Mouse (Mus musculus): ENCODE data around the gene Sgpl1. TPM values are rescaled to one million over a fixed set of nuclear protein-coding genes. Genes with fewer than 3 reads are reported as not detected.
"Not testable (repeated sequence)": the region's sequence is repeated elsewhere in the genome, so short reads cannot be mapped to it uniquely, and the experiment has no call there.

Sgpl1 gene
- polyA plus RNA-seq, 1 experiment from 2014 or later = 95.2 TPM

DNA sequence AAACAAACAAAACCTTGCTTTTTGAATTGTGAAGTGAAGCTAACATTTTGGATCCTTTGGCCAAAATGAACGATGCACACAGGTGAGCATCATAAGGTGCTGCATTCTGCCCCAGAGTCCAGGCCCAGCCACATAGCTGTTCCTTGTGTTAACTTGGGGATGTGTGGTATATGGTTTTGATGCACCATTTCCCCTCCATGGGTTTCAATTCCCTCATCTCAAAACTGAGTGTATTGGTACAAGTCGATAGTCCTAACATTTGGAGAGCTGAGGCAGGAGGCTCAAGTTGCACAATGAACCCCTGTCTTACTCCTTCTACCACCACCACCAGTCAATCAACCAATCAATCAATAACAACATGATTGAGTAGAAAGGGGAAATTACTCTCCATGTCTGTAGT lies 8.9 kb upstream of the Sgpl1 start:
- DNase-seq (ENCODE audit: low spot score) = no peak

DNA sequence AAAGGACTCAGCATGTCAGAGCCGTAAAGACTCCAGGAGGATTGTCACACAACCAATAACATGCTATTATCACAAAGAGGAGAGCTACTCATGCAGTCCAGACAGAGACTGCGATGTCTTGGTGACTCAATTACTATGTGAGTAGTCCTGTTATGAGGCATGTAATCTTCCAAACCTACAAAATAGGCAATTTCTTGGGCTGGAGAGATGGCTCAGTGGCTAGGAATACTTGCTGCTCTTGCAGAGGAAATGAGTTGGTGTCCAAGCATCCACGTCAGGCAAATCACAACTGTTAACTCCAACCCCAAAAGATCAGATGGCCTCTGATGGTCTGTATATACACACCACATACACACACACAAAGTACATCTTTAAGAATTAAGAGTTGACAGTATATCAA lies 8.1 kb upstream of the Sgpl1 start:
- DNase-seq (ENCODE audit: low spot score) = no peak

DNA sequence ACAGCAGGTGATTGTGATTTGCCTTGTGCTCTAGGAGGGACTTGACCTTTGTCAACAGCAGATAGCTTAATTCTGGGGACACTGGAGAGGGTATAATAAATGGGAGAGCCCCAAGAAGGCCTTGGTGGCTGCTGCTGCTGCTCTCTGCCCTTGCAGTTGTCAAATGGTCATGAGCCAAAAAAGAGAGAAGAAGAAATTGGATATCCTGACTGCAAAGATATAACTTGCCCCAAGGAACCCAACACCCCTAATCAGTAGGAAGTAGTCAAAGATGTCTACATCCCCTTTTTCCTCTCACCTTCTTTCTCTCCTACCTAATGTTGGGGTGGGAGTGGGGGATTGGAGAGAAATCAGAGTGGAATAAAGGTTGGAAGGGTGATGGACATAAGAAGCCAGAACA lies 4.6 kb upstream of the Sgpl1 start:
- DNase-seq (ENCODE audit: low spot score) = no peak

DNA sequence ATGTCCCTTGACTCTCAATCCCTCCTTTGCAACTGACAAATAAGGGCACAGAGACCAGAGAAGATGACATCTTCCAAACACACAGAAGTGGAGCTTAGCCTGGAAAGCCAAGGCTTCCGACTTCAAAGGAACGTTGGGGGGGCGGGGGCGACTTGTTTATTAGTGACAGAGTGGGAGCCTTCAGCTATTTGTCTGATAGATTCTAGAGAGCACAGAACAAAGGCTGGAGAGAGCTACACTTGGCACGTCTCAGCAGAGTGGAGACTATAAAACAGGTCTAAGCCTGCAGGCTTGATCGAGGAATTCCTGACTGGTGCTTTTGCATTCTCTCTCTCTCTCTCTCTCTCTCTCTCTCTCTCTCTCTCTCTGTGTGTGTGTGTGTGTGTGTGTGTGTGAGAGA lies 3.1 kb upstream of the Sgpl1 start:
- no peak for DNase-seq (ENCODE audit: low spot score)

DNA sequence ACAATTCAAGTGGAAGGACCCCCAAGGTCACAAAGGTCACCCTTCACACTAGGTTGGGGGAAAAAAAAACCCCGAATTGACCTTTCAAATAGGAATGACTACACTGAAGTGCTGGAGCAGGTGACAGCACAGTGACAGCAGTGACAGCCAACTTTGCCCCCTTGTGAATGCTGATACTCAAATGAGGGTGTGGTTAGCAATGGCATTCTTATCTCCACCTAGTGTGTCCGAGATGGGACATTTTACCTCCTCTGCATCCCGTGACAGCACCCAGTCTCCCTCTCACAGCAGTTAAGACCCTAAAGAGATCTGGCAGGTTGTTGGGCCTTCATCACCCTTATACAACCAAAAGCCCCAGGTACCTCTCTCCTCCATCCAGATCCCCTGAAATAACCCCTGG lies 2.0 kb upstream of the Sgpl1 start:
- no peak for DNase-seq (ENCODE audit: low spot score)

DNA sequence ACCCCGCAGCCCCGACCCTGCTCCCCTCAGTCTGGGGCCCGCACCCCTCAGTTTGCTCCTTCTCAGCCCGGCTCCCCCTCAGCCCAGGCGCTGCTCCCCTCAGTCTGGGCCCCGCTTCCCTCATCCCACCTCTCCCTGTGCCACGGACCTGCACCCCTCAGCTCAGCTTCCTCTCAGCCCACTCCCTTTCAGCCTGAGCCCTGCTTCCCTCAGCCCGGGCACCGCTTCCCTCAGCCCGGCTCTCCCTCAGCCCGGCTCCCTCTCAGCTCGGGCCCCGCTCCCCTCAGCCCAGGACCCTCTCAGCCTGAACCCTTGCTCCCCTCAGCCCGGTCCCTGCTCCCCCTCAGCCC lies 721 bp downstream of the Sgpl1 start:
- DNase-seq (ENCODE audit: low spot score) = peak; percentile 9

DNA sequence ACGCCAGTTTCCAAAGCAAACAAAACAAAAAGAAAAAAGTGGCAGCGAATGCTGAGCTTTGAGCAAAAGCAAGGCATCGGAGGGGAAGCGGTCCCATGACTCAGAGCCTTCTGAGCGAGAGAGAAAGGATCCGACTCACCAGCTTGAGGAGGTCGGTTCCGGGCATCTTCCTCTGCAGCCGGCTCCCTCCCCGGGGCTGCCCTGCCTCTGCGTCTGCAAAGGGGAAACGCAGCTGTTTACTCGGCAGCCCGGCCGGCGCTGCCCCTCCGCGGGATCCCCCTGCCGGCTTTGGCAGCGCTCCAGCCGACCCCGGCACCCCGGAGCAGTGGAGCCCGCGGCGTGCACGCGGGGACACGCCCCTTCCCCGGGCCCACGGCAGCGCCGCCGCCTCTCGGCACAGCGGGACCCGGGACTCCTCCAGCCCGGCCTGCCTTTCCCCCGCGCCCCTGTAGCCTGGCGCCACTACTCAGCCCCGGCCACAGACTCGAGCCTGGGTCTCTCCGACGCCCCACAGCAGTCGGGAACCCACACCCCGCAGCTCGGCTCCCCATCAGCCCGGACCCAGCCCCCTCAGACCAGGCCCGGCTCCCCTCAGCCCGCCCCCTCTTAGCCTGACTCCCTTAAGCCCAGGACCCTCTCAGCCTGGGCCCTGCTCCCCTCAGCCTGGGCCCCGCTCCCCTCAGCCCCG lies 1.2 kb downstream of the Sgpl1 start:
- DNase-seq (ENCODE audit: low spot score) = peak; percentile 62

DNA sequence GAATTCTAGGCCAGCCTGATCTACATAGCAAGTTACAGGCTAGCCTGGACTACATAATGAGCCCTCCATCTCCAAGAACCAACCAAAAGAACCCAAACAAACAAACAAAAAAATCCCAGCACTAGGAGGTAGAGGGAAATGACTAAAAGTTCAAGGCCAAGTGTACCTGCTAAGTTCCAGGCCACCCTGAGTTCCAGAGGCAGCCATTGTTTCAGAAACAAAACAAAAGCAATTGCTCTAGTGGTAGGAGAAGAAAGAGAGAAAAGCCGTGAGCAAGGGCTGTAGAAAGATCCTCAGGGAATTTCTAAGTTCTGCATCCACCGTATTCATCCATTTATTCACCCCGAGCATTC lies 1.8 kb downstream of the Sgpl1 start:
- no peak for DNase-seq (ENCODE audit: low spot score)

DNA sequence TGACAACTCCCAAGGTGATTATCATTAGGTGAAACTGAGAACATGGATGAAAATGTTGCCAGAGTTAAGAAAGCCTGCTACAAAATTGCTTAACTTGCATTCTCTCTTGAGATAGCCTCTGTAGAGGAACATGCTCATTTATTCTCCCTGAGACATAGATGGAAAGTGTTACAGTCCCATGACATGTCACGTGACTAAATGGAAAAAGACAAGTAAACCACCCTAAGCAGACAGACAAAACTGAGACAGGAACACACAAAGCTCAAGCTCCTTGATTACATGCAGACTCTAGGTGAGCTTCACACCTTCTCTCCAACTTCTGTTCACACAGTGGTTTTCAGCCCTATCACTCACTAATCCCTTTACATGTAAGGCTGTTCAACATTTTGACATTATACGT lies 4.2 kb downstream of the Sgpl1 start:
- DNase-seq (ENCODE audit: low spot score) = no peak

DNA sequence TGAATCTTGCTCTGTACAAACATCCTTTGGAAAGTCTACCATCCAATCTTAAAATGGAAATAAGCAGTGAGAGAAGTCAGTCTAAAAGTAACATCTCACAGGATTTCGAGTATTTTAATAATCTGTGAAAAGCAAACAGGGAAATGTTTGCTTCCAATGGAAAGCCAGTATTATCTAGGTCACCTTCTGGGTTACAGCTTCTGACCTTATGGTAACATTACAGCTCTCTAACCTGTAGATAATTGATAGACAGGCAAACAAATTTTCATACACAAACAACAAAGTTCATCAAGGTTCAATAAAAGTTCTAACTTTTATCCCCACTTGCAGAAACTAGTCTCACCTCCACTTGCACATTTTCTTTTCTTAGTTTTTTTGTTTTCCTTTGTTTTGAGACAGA lies 9.9 kb downstream of the Sgpl1 start:
- DNase-seq (ENCODE audit: low spot score) = no peak

DNA sequence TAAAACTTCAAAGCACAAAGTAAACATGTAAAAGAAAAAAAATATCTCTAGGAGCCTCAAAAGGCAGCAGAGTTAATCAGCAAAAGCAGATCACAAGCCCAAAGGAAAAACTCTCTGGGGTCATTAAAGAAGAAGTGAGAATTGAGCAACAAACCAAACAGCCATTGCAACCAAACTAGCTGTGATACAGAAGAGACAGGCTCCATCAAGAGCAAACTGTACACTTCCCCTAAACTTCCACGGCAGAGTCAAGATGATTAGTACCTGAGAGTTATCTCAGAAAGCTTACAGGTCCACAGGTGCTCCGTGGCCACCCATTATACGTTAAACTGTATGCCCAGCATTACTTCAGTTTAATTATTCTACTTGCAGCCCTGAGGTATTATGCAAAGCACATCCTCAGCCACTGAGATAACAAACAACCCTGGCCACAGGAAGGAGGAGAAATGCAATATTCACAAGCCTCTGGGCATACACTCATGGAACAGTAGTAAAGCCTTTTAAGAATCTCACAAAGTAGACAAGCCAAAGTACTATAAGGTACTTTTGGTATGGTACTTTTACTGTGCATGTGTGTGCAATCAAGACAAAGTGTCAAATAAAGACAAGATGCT lies 12.2 kb downstream of the Sgpl1 start:
- no peak for DNase-seq (ENCODE audit: low spot score)

DNA sequence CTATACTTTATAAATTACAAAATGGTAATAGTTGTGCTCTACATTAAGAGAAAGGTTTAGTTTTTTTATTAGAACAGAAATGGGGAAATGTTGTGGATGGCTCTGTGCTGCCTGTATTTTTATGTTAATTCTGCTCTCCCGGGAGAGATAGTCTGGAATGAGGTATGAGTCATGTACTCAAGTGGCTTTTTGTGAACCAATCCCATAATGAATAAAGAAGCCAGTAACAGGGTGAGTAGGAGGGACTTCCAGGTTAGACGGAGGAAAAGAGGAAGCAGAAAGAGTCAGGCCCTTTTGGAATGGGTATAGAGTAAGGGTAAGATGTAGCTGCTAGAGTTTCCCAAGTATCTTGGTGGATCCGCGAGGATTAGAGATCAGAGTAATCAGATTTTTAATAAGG lies 13.5 kb downstream of the Sgpl1 start:
- DNase-seq (ENCODE audit: low spot score) = no peak

DNA sequence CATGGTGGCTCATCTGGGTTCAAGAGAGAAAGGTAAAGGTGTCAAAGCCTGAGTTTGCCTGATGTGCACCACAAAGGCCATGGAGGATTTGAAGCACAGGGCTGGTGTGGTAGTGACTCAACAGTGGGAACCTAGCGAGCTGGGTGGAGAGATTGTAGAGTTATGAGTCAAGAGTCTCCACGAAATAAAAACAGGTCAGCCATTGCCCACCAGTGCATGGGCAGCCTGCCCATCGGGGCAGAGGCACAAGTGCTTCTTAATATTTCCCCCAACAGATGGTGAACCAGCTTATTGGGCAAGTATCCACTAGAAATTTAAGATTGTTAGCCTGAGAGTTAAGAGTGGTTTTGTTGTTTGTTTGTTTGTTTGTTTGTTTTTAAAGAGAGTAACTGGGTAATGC lies 16.5 kb downstream of the Sgpl1 start:
- DNase-seq (ENCODE audit: low spot score) = no peak

DNA sequence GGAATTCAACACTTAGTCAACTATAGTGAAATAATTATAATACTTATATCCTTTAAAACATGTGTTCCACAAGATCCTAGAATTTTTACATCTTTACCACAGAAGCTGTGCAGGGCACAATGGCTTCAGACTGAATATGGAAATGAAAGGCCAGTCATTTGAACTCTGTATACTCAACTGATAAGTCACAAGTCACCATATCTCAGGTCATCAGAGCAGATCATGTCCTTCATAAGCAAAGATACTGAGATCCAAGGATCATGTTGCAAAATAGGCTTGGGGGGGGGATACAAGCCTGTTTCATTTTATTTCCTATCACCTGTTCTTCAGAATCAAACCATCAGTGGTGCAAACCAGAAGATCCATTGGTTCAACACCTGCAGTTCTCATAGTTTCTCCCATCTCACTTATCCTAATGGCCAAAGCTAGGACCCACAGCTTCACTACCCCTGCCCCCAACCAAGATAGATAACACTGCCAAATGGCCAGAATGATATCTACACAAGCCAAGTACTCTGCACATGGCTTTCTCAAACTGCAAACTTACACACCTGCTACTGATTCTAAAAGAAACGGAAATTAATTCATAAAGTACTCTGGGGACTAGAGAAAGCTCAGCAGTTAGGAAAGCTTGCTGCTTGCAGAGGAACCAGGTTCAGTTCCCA lies 18.7 kb downstream of the Sgpl1 start:
- no peak for DNase-seq (ENCODE audit: low spot score)

DNA sequence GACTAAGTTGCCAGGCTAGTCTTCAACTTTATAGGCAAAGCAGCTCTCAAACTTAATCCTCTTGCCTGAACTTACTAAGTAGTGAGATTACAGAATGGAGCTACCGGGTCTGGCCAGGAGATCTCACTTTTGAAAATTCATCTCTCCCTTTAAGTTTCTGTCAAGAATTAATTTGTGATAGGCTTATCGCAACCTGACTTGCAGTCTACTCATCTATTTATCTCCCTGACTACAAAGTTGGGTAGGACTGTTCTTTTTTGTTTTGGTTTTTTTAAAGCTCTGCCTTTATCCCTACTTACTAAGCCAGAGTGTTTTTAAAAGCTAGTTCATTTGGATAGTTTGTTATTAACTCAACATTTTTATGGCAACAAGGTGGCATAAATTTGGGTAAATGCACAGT lies 23.0 kb downstream of the Sgpl1 start:
- no peak for DNase-seq (ENCODE audit: low spot score)

DNA sequence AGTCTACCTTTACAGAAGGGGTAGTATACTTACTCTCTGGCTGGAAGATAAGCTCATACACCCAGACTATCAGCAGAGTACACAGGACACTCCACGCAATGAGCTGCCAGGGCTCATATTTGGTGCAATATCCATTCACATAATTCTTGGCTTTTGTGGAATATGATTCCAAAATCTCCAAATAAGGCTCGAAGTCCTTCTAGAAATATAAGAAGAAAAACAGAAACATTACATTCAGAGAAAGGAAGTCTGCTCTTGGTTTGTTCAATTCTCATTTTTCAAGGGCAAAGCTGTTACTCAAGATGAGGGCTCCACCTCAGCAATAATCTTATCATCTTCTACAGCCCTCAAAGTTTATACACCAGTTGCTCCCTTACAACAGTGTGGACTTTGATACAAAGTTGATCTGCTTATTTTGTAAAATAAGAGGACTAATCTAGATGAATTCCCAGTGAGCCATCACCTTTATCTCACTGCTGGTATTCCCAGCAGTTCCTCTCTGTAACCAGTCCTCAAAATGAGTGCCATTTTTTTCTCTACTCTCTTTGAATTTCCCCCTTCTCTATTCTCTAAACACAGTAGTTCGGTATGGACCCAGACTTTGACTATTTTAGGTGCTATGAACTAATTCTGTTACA lies 24.1 kb downstream of the Sgpl1 start:
- no peak for DNase-seq (ENCODE audit: low spot score)

DNA sequence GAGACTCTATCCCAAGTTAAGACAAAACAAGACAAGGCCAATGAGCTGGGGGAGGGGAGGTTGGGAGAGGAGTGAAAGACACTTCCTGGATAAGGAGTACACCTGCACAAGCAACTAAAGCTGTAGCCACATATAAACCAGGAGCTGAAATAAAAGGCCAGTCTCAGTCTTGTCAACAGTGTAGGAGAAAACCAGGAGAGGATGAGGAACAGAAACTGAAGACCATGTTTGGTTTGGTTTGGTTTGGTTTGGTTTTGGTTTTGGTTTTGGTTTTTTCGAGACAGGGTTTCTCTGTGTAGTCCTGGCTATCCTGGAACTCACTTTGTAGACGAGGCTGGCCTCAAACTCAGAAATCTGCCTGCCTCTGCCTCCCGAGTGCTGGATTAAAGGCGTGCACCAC lies 25.8 kb downstream of the Sgpl1 start:
- DNase-seq (ENCODE audit: low spot score) = not testable (repeated sequence)

DNA sequence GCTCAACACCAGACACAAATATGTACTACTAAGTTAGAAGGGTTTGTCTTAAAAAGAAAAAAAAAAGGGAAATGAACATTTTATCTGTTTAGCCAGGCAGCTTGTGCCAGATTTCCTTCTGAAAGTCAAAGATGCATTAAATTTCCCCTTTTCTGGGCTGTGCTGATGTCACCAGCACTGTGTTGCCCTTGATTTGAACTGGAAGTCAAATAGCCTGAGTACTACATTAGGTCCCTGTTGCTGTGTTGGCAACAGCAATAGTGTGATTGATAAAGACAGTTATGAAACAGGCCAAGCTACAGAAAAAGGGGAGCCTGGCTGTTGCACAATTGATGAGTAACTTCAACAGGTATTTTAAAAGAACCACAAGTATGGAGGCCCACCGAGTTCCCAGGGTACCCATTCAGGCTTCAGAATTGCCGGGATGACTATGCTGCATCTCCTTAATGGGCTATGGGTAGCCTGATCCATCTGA lies 33.2 kb downstream of the Sgpl1 start:
- no peak for DNase-seq (ENCODE audit: low spot score)

DNA sequence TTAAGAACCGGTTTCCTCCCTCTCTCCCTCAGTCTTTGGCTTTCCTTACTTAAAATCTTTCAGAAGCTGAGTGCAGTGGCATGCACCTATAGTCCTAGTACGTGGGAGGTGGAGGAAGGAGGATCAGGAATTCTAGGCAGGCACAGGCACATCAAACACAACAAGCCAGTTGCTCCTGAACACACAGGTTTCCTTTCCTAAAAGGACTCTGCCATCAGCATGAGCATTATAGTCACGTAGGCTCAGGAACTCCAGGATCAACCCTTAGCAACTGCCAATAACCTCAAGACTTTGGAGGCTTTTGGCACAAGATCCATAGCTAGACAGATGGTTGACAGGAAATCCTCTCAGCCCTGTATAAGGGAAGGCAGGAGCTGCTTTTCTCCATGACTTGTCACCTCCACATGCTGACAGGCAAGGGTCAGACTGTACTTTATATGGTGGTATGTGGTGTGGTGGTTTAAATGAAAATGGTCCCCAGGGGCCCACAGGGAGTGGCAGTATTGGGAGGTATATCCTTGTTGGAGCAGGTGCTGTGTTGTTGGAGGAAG lies 43.9 kb downstream of the Sgpl1 start:
- DNase-seq (ENCODE audit: low spot score) = no peak

DNA sequence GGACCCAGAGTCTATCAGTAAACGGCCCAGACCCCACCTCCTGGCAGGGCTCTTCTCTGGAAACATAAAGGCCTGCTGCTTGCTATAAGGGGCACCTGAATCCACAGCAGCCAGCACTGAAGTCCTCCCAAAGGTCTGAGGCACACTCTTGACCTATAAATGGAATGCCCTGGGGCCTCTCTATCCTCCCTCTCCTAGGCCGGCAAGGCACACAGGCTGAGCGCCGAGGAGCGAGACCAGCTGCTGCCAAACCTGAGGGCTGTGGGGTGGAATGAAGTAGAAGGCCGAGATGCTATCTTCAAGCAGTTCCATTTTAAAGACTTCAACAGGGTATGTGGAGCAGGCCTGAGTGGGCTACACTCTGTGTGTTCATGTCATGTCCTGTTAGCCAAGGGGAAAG lies 55.6 kb downstream of the Sgpl1 start:
- no peak for DNase-seq (ENCODE audit: low spot score)

DNA sequence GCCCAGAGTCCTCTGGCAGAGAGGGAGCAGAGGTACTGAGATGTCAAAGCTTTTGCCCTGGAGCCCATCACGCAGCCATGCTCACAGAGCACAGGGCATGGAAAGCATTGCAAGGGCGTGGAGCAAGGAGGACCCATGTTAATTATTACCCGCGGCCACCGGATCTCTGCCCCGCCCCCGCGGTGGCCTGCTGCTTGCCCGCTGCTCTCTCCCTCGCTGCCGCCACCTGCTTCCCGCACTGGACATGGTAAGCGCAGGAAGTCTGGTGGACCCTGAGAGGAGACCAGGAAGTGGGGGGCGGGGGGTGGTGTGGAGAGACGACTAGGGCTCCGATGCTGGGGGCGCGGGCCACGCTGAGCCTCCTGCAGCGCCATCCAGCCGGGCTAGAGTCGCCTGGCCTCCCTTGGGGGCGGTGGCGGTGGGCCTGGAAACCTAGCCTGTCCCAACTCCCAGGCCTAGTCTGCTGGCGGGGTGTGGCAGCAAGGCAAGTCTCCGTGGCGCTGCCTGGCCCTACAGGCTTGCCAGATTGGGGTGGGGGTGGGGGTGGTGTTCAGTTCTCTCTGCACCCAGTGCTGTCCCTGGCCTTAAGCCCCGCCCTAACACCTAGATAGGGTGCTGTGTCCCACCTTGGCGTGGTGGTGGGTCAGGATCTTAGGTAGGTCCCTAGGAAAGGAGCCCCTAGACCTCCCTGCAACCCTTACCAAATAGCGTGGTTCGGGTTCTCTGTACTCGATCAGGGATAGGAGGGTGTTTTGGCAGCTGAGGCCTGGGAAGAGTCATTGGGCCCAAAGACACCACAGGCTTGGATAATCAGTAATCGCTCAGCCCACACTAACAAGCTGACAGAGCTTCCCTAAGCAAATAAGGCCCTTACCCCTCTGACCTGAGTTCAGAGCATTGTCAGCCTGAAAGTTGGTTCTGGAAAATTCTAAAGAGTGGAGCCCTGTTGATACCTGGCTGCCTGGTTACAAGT lies 58.0 kb downstream of the Sgpl1 start, which contains the start of gene Pcbd1:
Gene Pcbd1, plus strand, starts transcription at position 162 of the 973 bp plus-strand sequence.
- DNase-seq (ENCODE audit: low spot score) = no peak

Measured in thymus, postnatal 0 days (tissue).